Mouse (Mus musculus) E14TG2a.4 (cell line): Measurements from ENCODE around the gene Fosl1.

ENCODE experiments used
- H3K27me3 ChIP-seq: 2 replicates; pipeline ENCODE4 v1.6.1; 2014; ENCODE audit warnings: low read length, control low read depth; ENCODE audit not compliant: insufficient read depth
- H3K36me3 ChIP-seq: 2 replicates; pipeline ENCODE4 v1.6.1; 2014; ENCODE audit warnings: low read length, control low read depth; ENCODE audit not compliant: insufficient read depth
- H3K4me1 ChIP-seq: replicated peaks from 2 replicates; pipeline ENCODE4 v1.6.1; 2014; ENCODE audit warnings: low read depth, low read length, control low read depth
- H3K4me3 ChIP-seq: replicated peaks from 2 replicates; pipeline ENCODE4 v1.5.1; 2014; ENCODE audit warnings: mild to moderate bottlenecking, low read length
- H3K9me3 ChIP-seq: 2 replicates; pipeline ENCODE4 v1.6.1; 2014; ENCODE audit warnings: low read length, control low read depth
- CTCF ChIP-seq: conservative IDR thresholded peaks from 2 replicates; pipeline ENCODE4 v1.5.1; 2014; ENCODE audit warnings: low read length
- NANOG ChIP-seq: IDR thresholded peaks from 2 replicates; pipeline ENCODE4 v1.6.1; 2014; ENCODE audit warnings: borderline replicate concordance, low read length, mixed read lengths
- POU5F1 ChIP-seq: IDR thresholded peaks from 2 replicates; pipeline ENCODE4 v1.6.1; 2014; ENCODE audit warnings: low read length, borderline replicate concordance

The Fosl1 gene

DNA sequence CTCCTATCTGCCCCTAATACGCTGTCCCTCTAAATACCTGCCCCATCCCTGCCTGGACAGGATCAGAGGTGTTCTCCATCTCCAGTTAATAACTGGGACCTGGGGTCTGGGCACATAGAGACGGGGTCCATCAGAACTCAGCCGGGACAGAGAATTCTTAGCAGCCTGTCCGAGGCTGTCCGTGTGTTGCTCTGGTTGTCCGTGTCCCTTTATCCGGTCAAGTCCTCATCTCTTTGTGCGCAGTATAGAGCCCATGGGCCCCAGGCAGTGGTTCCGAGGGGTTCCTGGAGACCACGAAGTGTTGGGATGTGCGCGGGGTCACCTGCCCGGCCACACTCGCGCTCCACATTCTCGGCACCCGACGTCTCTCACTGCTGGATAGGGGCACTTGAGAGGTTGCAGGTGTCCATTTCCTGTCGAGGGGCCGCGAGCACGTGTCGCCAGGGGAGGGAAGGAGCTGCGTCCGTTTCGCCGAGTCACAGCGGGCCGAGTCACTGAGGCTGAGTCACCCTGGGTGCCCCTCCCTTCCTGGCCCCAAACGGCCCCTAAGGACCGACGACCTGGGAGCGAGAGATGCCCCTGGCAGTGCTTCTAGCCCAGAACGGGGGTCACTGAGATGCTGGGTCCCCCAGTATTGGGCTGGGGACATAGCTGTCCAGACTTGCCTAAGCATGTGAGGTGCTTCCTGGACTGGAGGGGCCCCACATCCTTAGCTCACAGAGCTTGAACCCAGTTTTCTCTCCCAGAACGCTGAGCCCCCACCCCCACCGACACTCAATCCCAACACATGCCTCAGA is 1.2 kb downstream of the Fosl1 start:
- no peaks in the 10 kb centered on the region for H3K9me3 ChIP-seq
- TF ChIP-seq POU5F1 (no peak), NANOG (no peak), CTCF (no peak)
- H3K4me1 ChIP-seq: peaks cover 30% of the 10 kb centered on the region
- peaks cover 73% of the 10 kb centered on the region for H3K27me3 ChIP-seq
- H3K4me3 ChIP-seq: peak overlapping the region; percentile 83
- H3K36me3 ChIP-seq: peaks cover 10% of the 10 kb centered on the region

DNA sequence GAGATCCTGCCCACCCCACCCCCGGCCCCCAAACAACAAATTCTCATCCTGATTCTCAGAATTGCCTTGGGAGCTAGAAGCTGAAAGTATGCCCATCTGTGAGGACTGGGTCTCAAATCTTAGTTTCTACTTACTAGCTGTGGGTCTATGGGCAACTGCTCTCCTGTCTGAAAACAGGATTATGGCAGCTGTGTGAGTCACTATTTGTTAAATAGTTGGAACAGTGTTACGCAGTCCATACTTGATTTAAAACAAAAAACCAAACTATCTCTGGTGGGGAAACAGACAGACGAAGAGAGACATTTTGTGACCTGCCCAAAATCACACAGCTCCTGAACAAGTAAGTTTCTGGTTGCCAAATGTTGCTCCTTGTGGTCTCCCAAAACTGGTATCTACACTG is 2.3 kb downstream of the Fosl1 start:
- Histone ChIP-seq H3K4me1 (peaks cover 37% of the 10 kb centered on the region), H3K4me3 (no peak overlapping the region), H3K27me3 (peaks cover 70% of the 10 kb centered on the region), H3K36me3 (peaks cover 21% of the 10 kb centered on the region), H3K9me3 (no peaks in the 10 kb centered on the region)
- TF ChIP-seq NANOG (no peak), CTCF (no peak), POU5F1 (no peak)

DNA sequence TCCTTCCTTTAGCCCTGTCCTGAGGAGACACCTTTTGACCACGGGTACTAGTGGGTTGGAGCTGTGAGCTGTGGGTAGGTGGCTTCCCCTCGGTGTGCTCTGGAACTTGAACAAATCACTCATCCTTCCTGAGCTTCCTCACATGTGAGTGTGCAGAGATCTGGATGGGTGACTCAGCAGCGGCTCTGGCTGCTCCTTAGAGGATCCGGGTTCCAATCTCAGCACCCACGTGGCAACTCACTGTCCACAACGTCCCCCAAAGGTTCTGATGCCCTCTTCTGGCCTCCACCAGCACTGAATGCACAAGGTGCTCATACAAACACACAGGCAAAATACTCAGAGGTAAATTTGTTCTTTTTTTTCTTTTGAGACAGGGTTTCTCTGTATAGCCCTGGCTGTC is 4.4 kb downstream of the Fosl1 start:
- Histone ChIP-seq H3K4me3 (no peak overlapping the region), H3K36me3 (peaks cover 33% of the 10 kb centered on the region), H3K4me1 (peaks cover 52% of the 10 kb centered on the region), H3K27me3 (peaks cover 57% of the 10 kb centered on the region), H3K9me3 (no peaks in the 10 kb centered on the region)
- TF ChIP-seq NANOG (no peak), POU5F1 (no peak), CTCF (no peak)

DNA sequence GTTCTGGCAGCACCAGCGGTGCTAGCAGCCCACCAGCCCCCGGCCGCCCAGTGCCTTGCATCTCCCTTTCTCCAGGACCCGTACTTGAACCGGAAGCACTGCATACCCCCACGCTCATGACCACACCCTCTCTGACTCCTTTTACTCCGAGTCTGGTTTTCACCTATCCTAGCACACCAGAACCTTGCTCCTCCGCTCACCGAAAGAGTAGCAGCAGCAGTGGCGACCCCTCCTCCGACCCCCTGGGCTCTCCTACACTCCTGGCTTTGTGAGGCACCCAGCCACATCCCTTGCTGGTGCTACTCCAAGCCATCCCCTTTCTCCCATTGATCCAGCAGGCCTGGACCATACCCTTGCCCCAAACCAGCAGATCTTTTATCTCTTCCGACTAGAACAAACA is 7.7 kb downstream of the Fosl1 start:
- peaks cover 52% of the 10 kb centered on the region for H3K4me1 ChIP-seq
- H3K27me3 ChIP-seq: peaks cover 31% of the 10 kb centered on the region
- H3K9me3 ChIP-seq: no peaks in the 10 kb centered on the region
- TF ChIP-seq CTCF (no peak), NANOG (no peak), POU5F1 (no peak)
- peak overlapping the region; percentile 95 for H3K4me3 ChIP-seq
- peaks cover 33% of the 10 kb centered on the region for H3K36me3 ChIP-seq

DNA sequence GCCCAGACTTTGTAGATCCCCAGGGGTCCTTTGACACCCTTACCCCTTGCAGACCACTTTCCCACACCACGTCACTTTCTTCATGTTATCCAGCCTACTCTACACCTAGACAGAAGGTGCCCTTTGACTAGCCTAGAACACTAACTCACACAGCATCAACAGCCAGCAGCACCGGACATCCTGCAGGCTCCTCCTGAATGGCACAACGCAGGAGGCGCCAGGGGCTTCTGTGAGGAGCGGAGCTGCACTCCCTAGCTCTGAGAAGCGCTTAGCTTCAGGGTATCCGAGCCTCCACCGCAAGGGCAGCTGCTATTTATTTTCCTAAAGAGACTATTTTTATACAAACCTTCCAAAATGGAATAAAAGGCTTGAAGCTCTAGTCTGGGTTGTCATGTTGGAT is 8.2 kb downstream of the Fosl1 start:
- H3K9me3 ChIP-seq: no peaks in the 10 kb centered on the region
- peaks cover 25% of the 10 kb centered on the region for H3K27me3 ChIP-seq
- TF ChIP-seq CTCF (no peak), NANOG (no peak), POU5F1 (no peak)
- peaks cover 33% of the 10 kb centered on the region for H3K36me3 ChIP-seq
- H3K4me3 ChIP-seq: peak overlapping the region; percentile 95
- peaks cover 54% of the 10 kb centered on the region for H3K4me1 ChIP-seq

GRCm38 (mm10) chr19:5456241-5456921 is 9.0 kb downstream of the Fosl1 start:
- H3K9me3 ChIP-seq: no peaks in the 10 kb centered on the region
- H3K4me1 ChIP-seq: peaks cover 60% of the 10 kb centered on the region
- H3K4me3 ChIP-seq: peak overlapping the region; percentile 95
- peaks cover 18% of the 10 kb centered on the region for H3K27me3 ChIP-seq
- TF ChIP-seq NANOG: no peak
- no peak for TF ChIP-seq POU5F1
- TF ChIP-seq CTCF: no peak
- H3K36me3 ChIP-seq: peaks cover 34% of the 10 kb centered on the region

GRCm38 (mm10) chr19:5456922-5457745 is 9.8 kb downstream of the Fosl1 start:
- Histone ChIP-seq H3K4me1 (peaks cover 59% of the 10 kb centered on the region), H3K4me3 (peak overlapping the region; percentile 95), H3K27me3 (peaks cover 15% of the 10 kb centered on the region), H3K36me3 (peaks cover 37% of the 10 kb centered on the region), H3K9me3 (no peaks in the 10 kb centered on the region)
- TF ChIP-seq CTCF (no peak), NANOG (no peak), POU5F1 (no peak)

- Histone ChIP-seq H3K36me3 (peaks cover 45% of the 10 kb centered on the region), H3K4me3 (peak within 1 kb of the TSS; percentile 95), H3K4me1 (peaks cover 59% of the 10 kb centered on the region), H3K9me3 (no peaks in the 10 kb centered on the region), H3K27me3 (peaks cover 15% of the 10 kb centered on the region)
- TF ChIP-seq NANOG: no peak
- TF ChIP-seq POU5F1: no peak
- no peak for TF ChIP-seq CTCF
Measured at GRCm38 (mm10) chr19:5457746-5458442, 10.5 kb downstream of the Fosl1 start, which contains the start of gene Ccdc85b. Ccdc85b (minus strand) TSS chr19:5457894.
